Mouse (Mus musculus) heart, embryonic 10.5 days (tissue): ENCODE results near the gene Glb1l3. TPM values are rescaled to one million over a fixed set of nuclear protein-coding genes. Genes with fewer than 3 reads are reported as not detected.
"Not testable (repeated sequence)": the region's sequence is repeated elsewhere in the genome, so short reads cannot be mapped to it uniquely, and the experiment has no call there.

ENCODE experiments used
- DNase-seq: peaks from one replicate; pipeline ENCODE4 v3.0.0-alpha.2; 2017; ENCODE audit warnings: low spot score
- H3K27ac ChIP-seq: fragments of 300-500 bp; sonication (generic); 2 replicates; pipeline ENCODE4 v1.5.1; 2016; ENCODE audit warnings: mild to moderate bottlenecking
- H3K27me3 ChIP-seq: fragments of 300-500 bp; sonication (generic); 2 replicates; pipeline ENCODE4 v1.6.1; 2016; ENCODE audit warnings: mild to moderate bottlenecking; ENCODE audit not compliant: poor library complexity, insufficient read depth, severe bottlenecking
- H3K36me3 ChIP-seq: fragments of 300-500 bp; sonication (generic); 2 replicates; pipeline ENCODE4 v1.6.1; 2016; ENCODE audit warnings: mild to moderate bottlenecking, moderate library complexity
- H3K4me1 ChIP-seq: fragments of 300-500 bp; sonication (generic); 2 replicates; pipeline ENCODE4 v1.6.1; 2016; ENCODE audit warnings: mild to moderate bottlenecking
- H3K4me3 ChIP-seq: fragments of 300-500 bp; sonication (generic); 2 replicates; pipeline ENCODE4 v1.5.1; 2016; ENCODE audit warnings: mild to moderate bottlenecking, moderate library complexity
- H3K9me3 ChIP-seq: fragments of 300-500 bp; sonication (generic); 2 replicates; pipeline ENCODE4 v1.6.1; 2016; ENCODE audit warnings: mild to moderate bottlenecking, moderate library complexity
- WGBS: fragments of 180-500 bp; shearing (Covaris S2); methylation state at CpG from one replicate; pipeline ENCODE4 v1.1.7; 2016; 5-methylcytosine and 5-hydroxymethylcytosine counted together
- polyA plus RNA-seq: library from polyadenylated mRNA; unstranded; fragments of >200 nt; fragmentation: Nextera tagmentation; extraction: Ambion mirVana; gene quantifications from 2 replicates; pipeline ENCODE4 v1.2.1, GENCODE M21; 2016

Gene Glb1l3
- not detected in 2 replicates for polyA plus RNA-seq

- 60% methylated on average over 5 of the region's 5 CpGs for WGBS
- Histone ChIP-seq H3K36me3 (no peaks in the 10 kb centered on the region), H3K27ac (no peak within 1 kb of the TSS), H3K9me3 (no peaks in the 10 kb centered on the region), H3K4me3 (no peak within 1 kb of the TSS), H3K4me1 (no peaks in the 10 kb centered on the region), H3K27me3 (no peaks in the 10 kb centered on the region)
- DNase-seq: no peak
Measured at GRCm38 (mm10) chr9:26860751-26861150, at the start of gene Glb1l3. Gene Glb1l3, minus strand, starts transcription at chr9:26860890.

- H3K27me3 ChIP-seq, H3K4me1 ChIP-seq, H3K36me3 ChIP-seq, H3K27ac ChIP-seq, H3K4me3 ChIP-seq, DNase-seq, H3K9me3 ChIP-seq: not testable (repeated sequence)
- 75% methylated on average over 7 of the region's 7 CpGs for WGBS
Measured at GRCm38 (mm10) chr9:26869856-26870255, 9.2 kb upstream of the Glb1l3 start.

- 79% methylated on average over 3 of the region's 3 CpGs for WGBS
- Histone ChIP-seq H3K9me3 (no peaks in the 10 kb centered on the region), H3K36me3 (no peaks in the 10 kb centered on the region), H3K27ac (no peak overlapping the region), H3K4me1 (no peaks in the 10 kb centered on the region), H3K4me3 (no peak overlapping the region), H3K27me3 (no peaks in the 10 kb centered on the region)
- DNase-seq: no peak
Measured at GRCm38 (mm10) chr9:26831089-26831488, 29.6 kb downstream of the Glb1l3 start.

GRCm38 (mm10) chr9:26819942-26820341 is 40.7 kb downstream of the Glb1l3 start:
- H3K4me3 ChIP-seq: no peak overlapping the region
- H3K4me1 ChIP-seq: no peaks in the 10 kb centered on the region
- H3K27ac ChIP-seq: no peak overlapping the region
- H3K9me3 ChIP-seq: no peaks in the 10 kb centered on the region
- DNase-seq: no peak
- H3K27me3 ChIP-seq: no peaks in the 10 kb centered on the region
- H3K36me3 ChIP-seq: no peaks in the 10 kb centered on the region
- 51% methylated on average over 1 of the region's 1 CpGs for WGBS

GRCm38 (mm10) chr9:26808735-26809134 is 52.0 kb downstream of the Glb1l3 start:
- Histone ChIP-seq H3K27ac (no peak overlapping the region), H3K27me3 (no peaks in the 10 kb centered on the region)
- WGBS: 74% methylated on average over 2 of the region's 2 CpGs

GRCm38 (mm10) chr9:26805935-26806666 is 54.6 kb downstream of the Glb1l3 start, which contains the start of gene Glb1l2:
Gene Glb1l2, minus strand, starts transcription at chr9:26806468.
- Histone ChIP-seq H3K36me3 (no peaks in the 10 kb centered on the region), H3K4me1 (peaks cover 13% of the 10 kb centered on the region; the same call in 1 of the 2 replicates), H3K27me3 (no peaks in the 10 kb centered on the region), H3K4me3 (peak within 1 kb of the TSS; percentile 65), H3K9me3 (no peaks in the 10 kb centered on the region), H3K27ac (peak within 1 kb of the TSS; percentile 73)
- peak; percentile 97 for DNase-seq
- WGBS: 1% methylated on average over 33 of the region's 33 CpGs

More at GRCm38 (mm10) chr9:26808735-26809134, 52.0 kb downstream of the Glb1l3 start:
- DNase-seq: no peak
- Histone ChIP-seq H3K9me3 (no peaks in the 10 kb centered on the region), H3K4me3 (no peak overlapping the region), H3K4me1 (peaks cover 13% of the 10 kb centered on the region; the same call in 1 of the 2 replicates), H3K36me3 (no peaks in the 10 kb centered on the region)

- H3K27ac ChIP-seq: no peak overlapping the region
- DNase-seq: no peak
- no peak overlapping the region for H3K4me3 ChIP-seq
- H3K27me3 ChIP-seq: no peaks in the 10 kb centered on the region
- H3K4me1 ChIP-seq: peaks cover 13% of the 10 kb centered on the region; the same call in 1 of the 2 replicates
- no peaks in the 10 kb centered on the region for H3K36me3 ChIP-seq
- H3K9me3 ChIP-seq: no peaks in the 10 kb centered on the region
Measured at GRCm38 (mm10) chr9:26804321-26804720, 56.4 kb downstream of the Glb1l3 start.

GRCm38 (mm10) chr9:26800357-26800756 is 60.3 kb downstream of the Glb1l3 start:
- Histone ChIP-seq H3K27me3 (no peaks in the 10 kb centered on the region), H3K27ac (no peak overlapping the region), H3K9me3 (no peaks in the 10 kb centered on the region), H3K4me3 (no peak overlapping the region), H3K4me1 (no peaks in the 10 kb centered on the region; the same call in 1 of the 2 replicates), H3K36me3 (no peaks in the 10 kb centered on the region)
- no peak for DNase-seq
- WGBS: 84% methylated on average over 2 of the region's 2 CpGs

- H3K4me1 ChIP-seq: no peaks in the 10 kb centered on the region
- no peaks in the 10 kb centered on the region for H3K27me3 ChIP-seq
- WGBS: 71% methylated on average over 1 of the region's 1 CpGs
- H3K9me3 ChIP-seq: no peaks in the 10 kb centered on the region
- H3K4me3 ChIP-seq: no peak overlapping the region
- DNase-seq: no peak
- no peaks in the 10 kb centered on the region for H3K36me3 ChIP-seq
- H3K27ac ChIP-seq: no peak overlapping the region
Measured at GRCm38 (mm10) chr9:26798731-26799130, 62.0 kb downstream of the Glb1l3 start.

GRCm38 (mm10) chr9:26798205-26798604 is 62.5 kb downstream of the Glb1l3 start:
- H3K36me3 ChIP-seq: no peaks in the 10 kb centered on the region
- WGBS: 85% methylated on average over 3 of the region's 3 CpGs
- no peaks in the 10 kb centered on the region for H3K4me1 ChIP-seq
- no peak overlapping the region for H3K27ac ChIP-seq
- DNase-seq: no peak
- no peaks in the 10 kb centered on the region for H3K27me3 ChIP-seq
- H3K4me3 ChIP-seq: no peak overlapping the region
- H3K9me3 ChIP-seq: no peaks in the 10 kb centered on the region

GRCm38 (mm10) chr9:26792829-26793228 is 67.9 kb downstream of the Glb1l3 start:
- 51% methylated on average over 3 of the region's 3 CpGs for WGBS
- H3K4me3 ChIP-seq: no peak overlapping the region
- H3K27me3 ChIP-seq: no peaks in the 10 kb centered on the region
- no peak overlapping the region for H3K27ac ChIP-seq
- DNase-seq: no peak
- no peaks in the 10 kb centered on the region for H3K4me1 ChIP-seq
- H3K9me3 ChIP-seq: no peaks in the 10 kb centered on the region
- no peaks in the 10 kb centered on the region for H3K36me3 ChIP-seq

GRCm38 (mm10) chr9:26783414-26783975 is 77.2 kb downstream of the Glb1l3 start:
- Histone ChIP-seq H3K27me3 (no peaks in the 10 kb centered on the region), H3K4me1 (no peaks in the 10 kb centered on the region), H3K9me3 (no peaks in the 10 kb centered on the region), H3K4me3 (peak overlapping the region; percentile 36), H3K27ac (no peak overlapping the region), H3K36me3 (no peaks in the 10 kb centered on the region)
- 27% methylated on average over 7 of the region's 7 CpGs for WGBS
- DNase-seq: no peak

GRCm38 (mm10) chr9:26778421-26778820 is 82.3 kb downstream of the Glb1l3 start:
- Histone ChIP-seq H3K27me3 (no peaks in the 10 kb centered on the region), H3K36me3 (no peaks in the 10 kb centered on the region), H3K4me3 (no peak overlapping the region), H3K9me3 (no peaks in the 10 kb centered on the region), H3K27ac (no peak overlapping the region), H3K4me1 (no peaks in the 10 kb centered on the region)
- WGBS: 82% methylated on average over 7 of the region's 7 CpGs
- DNase-seq: no peak
